Mouse (Mus musculus) MEL (cell line): ENCODE data around the gene Ksr1.

Experiments used
- CHD2 ChIP-seq: IDR thresholded peaks from 2 replicates; pipeline ENCODE4 v1.6.1; 2011; ENCODE audit warnings: low read length, improper control_type of control experiment
- CTCF ChIP-seq, 3 experiments: IDR thresholded peaks in 2 of 3; conservative IDR thresholded peaks in 1 of 3; 2 replicates each; pipeline ENCODE4 v1.5.1; 2011 to 2012; ENCODE audit warnings: low read length in 3 of 3, low read depth in 2 of 3, mild to moderate bottlenecking in 2 of 3, improper control_type of control experiment in 1 of 3, inconsistent platforms in 1 of 3, mixed read lengths in 1 of 3, moderate library complexity in 1 of 3; ENCODE audit not compliant: control insufficient read depth in 1 of 3, insufficient read depth in 1 of 3, poor library complexity in 1 of 3, severe bottlenecking in 1 of 3
- RAD21 ChIP-seq: IDR thresholded peaks from 2 replicates; pipeline ENCODE4 v1.6.1; 2011; ENCODE audit warnings: mild to moderate bottlenecking, low read depth, low read length, improper control_type of control experiment
- USF1 ChIP-seq: IDR thresholded peaks from 2 replicates; pipeline ENCODE4 v1.6.1; 2014; ENCODE audit warnings: low read depth, mild to moderate bottlenecking, inconsistent platforms, low read length, improper control_type of control experiment, moderate library complexity

GRCm38 (mm10) chr11:79131949-79132411 lies 14.2 kb downstream of the Ksr1 start:
- TF ChIP-seq CHD2 (no peak), USF1 (no peak), CTCF (IDR thresholded peaks at IDR 0.05 in 2 of 3, conservative IDR thresholded peaks at IDR 0.05 in 1 of 3; ENCODE audit: control insufficient read depth in 1 of 3, insufficient read depth in 1 of 3, low read depth in 2 of 3, low read length in 3 of 3, poor library complexity in 1 of 3, severe bottlenecking in 1 of 3) (no peak), RAD21 (no peak)
